Mouse (Mus musculus) embryonic fibroblast, embryonic 13.5 days (primary cell): ENCODE data around the gene Dnmt3l. TPM values are rescaled to one million over a fixed set of nuclear protein-coding genes. Genes with fewer than 3 reads are reported as not detected.
"Not testable (repeated sequence)": the region's sequence is repeated elsewhere in the genome, so short reads cannot be mapped to it uniquely, and the experiment has no call there.

Source experiments
- H3K27ac ChIP-seq: 2 replicates; pipeline ENCODE4 v1.5.1; 2012; ENCODE audit warnings: low read length, control low read depth, inconsistent platforms; ENCODE audit not compliant: insufficient read depth
- H3K4me1 ChIP-seq: 2 replicates; pipeline ENCODE4 v1.6.1; 2011; ENCODE audit warnings: low read length; ENCODE audit not compliant: control insufficient read depth, insufficient read depth
- H3K4me3 ChIP-seq: 2 replicates; pipeline ENCODE4 v1.5.1; 2011; ENCODE audit warnings: mild to moderate bottlenecking, control low read depth, low read length; ENCODE audit not compliant: insufficient read depth
- CTCF ChIP-seq: IDR thresholded peaks from 2 replicates; pipeline ENCODE4 v1.5.1; 2011; ENCODE audit warnings: mild to moderate bottlenecking, control low read depth, low read length, moderate library complexity, borderline replicate concordance; ENCODE audit not compliant: insufficient read depth
- POLR2A ChIP-seq: IDR thresholded peaks from 2 replicates; pipeline ENCODE4 v1.6.1; 2011; ENCODE audit warnings: low read depth, mild to moderate bottlenecking, control low read depth, low read length, moderate library complexity
- polyA plus RNA-seq: library from polyadenylated mRNA; stranded (reverse); fragments of >200 nt; gene quantifications from 2 replicates; pipeline ENCODE4 v1.2.4, GENCODE M21; 2011; ENCODE audit warnings: low read depth; ENCODE audit not compliant: missing spikeins, insufficient read length

Dnmt3l gene
- polyA plus RNA-seq, 1 experiment = 1.6 TPM

- no peak overlapping the region for H3K4me3 ChIP-seq
- H3K27ac ChIP-seq = no peak overlapping the region
- H3K4me1 ChIP-seq = no peaks in the 10 kb centered on the region
- no peak for TF ChIP-seq CTCF
- TF ChIP-seq POLR2A = no peak
Observed at GRCm38 (mm10) chr10:78085711-78086110, 44.0 kb downstream of the Dnmt3l start.

GRCm38 (mm10) chr10:78086444-78087061 lies 44.8 kb downstream of the Dnmt3l start:
- no peak overlapping the region for H3K4me3 ChIP-seq
- no peak for TF ChIP-seq POLR2A
- TF ChIP-seq CTCF = no peak
- H3K27ac ChIP-seq = no peak overlapping the region
- H3K4me1 ChIP-seq = peaks cover 1% of the 10 kb centered on the region; the same call in 1 of the 2 replicates

- H3K4me1 ChIP-seq = peaks cover 2% of the 10 kb centered on the region; the same call in 1 of the 2 replicates
- H3K27ac ChIP-seq = no peak overlapping the region
- TF ChIP-seq POLR2A (no peak), CTCF (no peak)
- no peak overlapping the region for H3K4me3 ChIP-seq
Observed at GRCm38 (mm10) chr10:78087101-78087511, 45.4 kb downstream of the Dnmt3l start.

- no peak overlapping the region for H3K4me3 ChIP-seq
- TF ChIP-seq CTCF (no peak), POLR2A (no peak)
- peaks cover 2% of the 10 kb centered on the region for H3K4me1 ChIP-seq
- no peak overlapping the region for H3K27ac ChIP-seq
Observed at GRCm38 (mm10) chr10:78090246-78090645, 48.5 kb downstream of the Dnmt3l start.

DNA sequence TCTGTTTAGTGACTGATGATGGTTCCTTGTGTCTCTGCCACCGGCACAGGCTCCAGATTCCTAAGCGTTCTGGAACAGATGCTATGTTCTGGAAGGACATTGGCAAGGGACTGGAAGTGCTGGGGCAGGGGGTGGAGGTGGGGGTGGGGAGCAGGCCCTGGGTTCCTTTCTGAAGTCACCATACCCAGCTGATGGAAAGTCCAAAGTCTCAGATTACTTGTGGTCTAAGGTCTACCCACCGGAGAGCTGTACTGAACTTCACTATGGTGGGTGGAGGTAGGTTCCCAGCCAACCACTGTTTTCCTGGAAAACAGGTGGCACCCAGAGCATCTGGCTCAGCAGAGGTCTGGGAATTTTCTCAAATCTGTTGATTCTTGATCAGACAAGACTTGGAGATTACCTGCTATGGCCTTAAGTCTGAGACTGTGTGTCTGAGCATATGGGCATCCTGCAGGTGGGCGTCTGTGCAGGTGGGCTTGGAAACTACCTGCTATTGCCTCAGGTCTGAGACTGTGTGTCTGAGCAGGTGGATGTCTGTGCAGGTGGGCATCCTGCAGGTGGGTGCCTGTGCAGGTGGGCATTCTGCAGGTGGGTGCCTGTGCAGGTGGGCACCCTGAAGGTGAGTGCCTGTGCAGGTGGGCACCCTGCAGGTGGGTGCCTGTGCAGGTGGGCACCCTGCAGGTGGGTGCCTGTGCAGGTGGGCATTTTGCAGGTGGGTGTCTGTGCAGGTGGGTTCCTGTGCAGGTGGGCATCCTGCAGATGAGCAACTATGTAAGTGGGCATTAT lies 49.2 kb downstream of the Dnmt3l start:
- Histone ChIP-seq H3K4me3 (no peak overlapping the region), H3K4me1 (peaks cover 2% of the 10 kb centered on the region), H3K27ac (no peak overlapping the region)
- no peak for TF ChIP-seq CTCF
- no peak for TF ChIP-seq POLR2A

- Histone ChIP-seq H3K27ac (no peak overlapping the region), H3K4me1 (peaks cover 2% of the 10 kb centered on the region), H3K4me3 (no peak overlapping the region)
- TF ChIP-seq POLR2A = no peak
- no peak for TF ChIP-seq CTCF
Observed at GRCm38 (mm10) chr10:78091865-78092724, 50.3 kb downstream of the Dnmt3l start.

GRCm38 (mm10) chr10:78092725-78093029 lies 50.9 kb downstream of the Dnmt3l start:
- TF ChIP-seq CTCF (no peak), POLR2A (no peak)
- peaks cover 2% of the 10 kb centered on the region for H3K4me1 ChIP-seq
- no peak overlapping the region for H3K27ac ChIP-seq
- H3K4me3 ChIP-seq = no peak overlapping the region

DNA sequence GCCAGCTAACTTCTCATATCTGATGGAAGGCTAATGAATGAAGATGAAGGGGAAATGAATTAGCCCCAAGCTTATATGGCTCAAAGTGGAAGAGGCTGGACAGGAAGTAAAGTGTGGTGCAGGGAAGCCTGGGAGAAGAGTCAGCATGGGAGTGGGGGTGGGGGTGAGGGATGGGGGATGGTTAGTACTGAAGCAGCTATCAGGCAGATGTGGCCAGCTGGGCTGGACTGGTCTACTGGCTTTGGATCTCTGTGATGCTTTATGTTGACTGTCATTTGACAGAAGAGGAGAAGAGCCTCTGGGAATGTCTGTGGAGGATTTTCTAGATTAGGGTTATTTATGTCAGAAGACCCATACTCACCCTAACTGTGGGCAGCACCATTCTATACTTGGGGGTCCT lies 53.5 kb downstream of the Dnmt3l start:
- no peak for TF ChIP-seq POLR2A
- TF ChIP-seq CTCF = no peak
- no peak overlapping the region for H3K27ac ChIP-seq
- no peak overlapping the region for H3K4me3 ChIP-seq
- H3K4me1 ChIP-seq = peaks cover 2% of the 10 kb centered on the region

DNA sequence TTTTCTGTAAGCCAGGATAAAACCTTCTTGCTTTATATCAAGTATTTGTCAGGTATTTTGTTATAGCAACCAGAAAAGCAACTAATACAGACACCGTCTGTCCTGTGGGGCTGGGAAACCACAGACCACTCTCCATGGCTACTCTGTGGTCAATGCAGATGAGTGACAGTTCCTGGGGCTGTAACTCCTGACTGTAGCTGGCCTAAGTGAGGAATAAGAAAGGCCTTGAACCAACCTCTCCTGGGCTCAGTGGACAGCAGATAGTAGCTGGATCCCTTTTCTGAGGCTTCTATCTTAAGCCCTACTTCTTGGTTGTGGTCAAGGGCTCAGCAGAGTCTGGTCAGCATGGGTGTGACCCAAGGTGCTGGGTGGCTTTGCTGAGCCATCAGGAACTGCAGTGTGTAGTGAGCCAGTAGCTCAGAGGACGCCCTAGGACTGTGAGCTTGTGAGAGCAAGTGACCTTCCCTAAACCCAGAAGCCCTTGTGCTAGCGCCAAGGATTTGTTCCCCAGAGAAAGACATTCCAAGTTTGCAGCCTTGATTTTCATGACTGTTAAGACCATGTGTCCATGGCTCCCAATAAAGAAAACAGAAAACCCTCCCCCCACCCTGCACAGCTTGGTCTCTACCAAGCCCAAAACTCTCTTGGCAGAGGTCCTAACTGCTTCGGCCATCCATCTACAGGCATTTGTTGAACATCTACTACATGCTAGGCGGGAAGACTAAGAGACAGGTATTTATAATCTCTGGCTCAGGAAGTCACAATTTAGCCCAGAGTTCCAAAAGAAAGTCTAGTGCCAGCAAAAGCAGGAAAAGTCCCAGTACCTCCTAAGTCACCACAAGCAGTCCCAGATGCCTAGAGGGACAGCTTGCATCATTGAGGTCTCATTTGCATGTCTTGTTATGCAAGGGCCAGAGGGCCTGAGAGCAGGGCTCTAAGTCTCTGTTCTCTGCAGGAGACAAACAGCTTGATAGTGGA lies 54.5 kb downstream of the Dnmt3l start:
- no peak overlapping the region for H3K27ac ChIP-seq
- TF ChIP-seq CTCF (no peak), POLR2A (no peak)
- H3K4me3 ChIP-seq = no peak overlapping the region
- peaks cover 2% of the 10 kb centered on the region for H3K4me1 ChIP-seq

DNA sequence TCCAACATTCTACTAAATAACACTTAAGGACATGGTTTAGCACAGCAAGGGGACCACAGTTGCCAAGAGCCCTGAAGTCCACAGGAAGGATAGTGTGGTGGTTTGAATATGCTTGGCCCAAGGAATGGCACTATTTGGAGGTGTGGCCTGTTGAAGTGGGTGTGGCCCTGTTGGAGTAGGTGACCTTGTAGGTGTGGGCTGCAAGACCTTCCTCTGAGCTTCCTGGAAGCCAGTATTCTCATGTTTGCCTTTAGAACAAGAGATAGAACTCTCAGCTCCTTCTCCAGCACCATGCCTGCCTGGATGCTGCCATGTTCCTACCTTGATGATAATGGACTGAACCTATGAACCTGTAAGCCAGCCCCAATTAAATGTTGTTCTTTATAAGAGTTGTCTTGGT lies 58.1 kb downstream of the Dnmt3l start:
- not testable (repeated sequence) for H3K4me3 ChIP-seq, H3K4me1 ChIP-seq, H3K27ac ChIP-seq
